Mouse (Mus musculus): ENCODE results near the gene Cebpg.

Cebpg gene

GRCm38 (mm10) chr7:35056436-35056864 is at the start of gene Cebpg:
Gene Cebpg, minus strand, starts transcription at chr7:35056573.
- peak; percentile 77 for DNase-seq (ENCODE audit: low read depth, low spot score)

GRCm38 (mm10) chr7:35099528-35099927 is 43.2 kb upstream of the Cebpg start:
- no peak for DNase-seq (ENCODE audit: low read depth, low spot score)

GRCm38 (mm10) chr7:35098777-35099176 is 42.4 kb upstream of the Cebpg start:
- no peak for DNase-seq (ENCODE audit: low read depth, low spot score)

GRCm38 (mm10) chr7:35094975-35095678 is 38.8 kb upstream of the Cebpg start:
- no peak for DNase-seq (ENCODE audit: low read depth, low spot score)

GRCm38 (mm10) chr7:35090550-35090949 is 34.2 kb upstream of the Cebpg start:
- DNase-seq (ENCODE audit: low read depth, low spot score): no peak

- DNase-seq (ENCODE audit: low read depth, low spot score): peak; percentile 50
Observed at GRCm38 (mm10) chr7:35086271-35086861, 30.0 kb upstream of the Cebpg start.

- no peak for DNase-seq (ENCODE audit: low read depth, low spot score)
Observed at GRCm38 (mm10) chr7:35084565-35085360, 28.4 kb upstream of the Cebpg start.

GRCm38 (mm10) chr7:35081406-35082104 is 25.2 kb upstream of the Cebpg start:
- no peak for DNase-seq (ENCODE audit: low read depth, low spot score)

- no peak for DNase-seq (ENCODE audit: low read depth, low spot score)
Observed at GRCm38 (mm10) chr7:35080843-35081338, 24.5 kb upstream of the Cebpg start.

- no peak for DNase-seq (ENCODE audit: low read depth, low spot score)
Observed at GRCm38 (mm10) chr7:35076645-35077044, 20.3 kb upstream of the Cebpg start.

- no peak for DNase-seq (ENCODE audit: low read depth, low spot score)
Observed at GRCm38 (mm10) chr7:35066640-35067212, 10.4 kb upstream of the Cebpg start.

GRCm38 (mm10) chr7:35065958-35066357 is 9.6 kb upstream of the Cebpg start:
- no peak for DNase-seq (ENCODE audit: low read depth, low spot score)

GRCm38 (mm10) chr7:35064286-35065258 is 8.2 kb upstream of the Cebpg start:
- no peak for DNase-seq (ENCODE audit: low read depth, low spot score)

GRCm38 (mm10) chr7:35059467-35059866 is 3.1 kb upstream of the Cebpg start:
- DNase-seq (ENCODE audit: low read depth, low spot score): no peak

GRCm38 (mm10) chr7:35058329-35058728 is 2.0 kb upstream of the Cebpg start:
- DNase-seq (ENCODE audit: low read depth, low spot score): no peak

GRCm38 (mm10) chr7:35057569-35057968 is 1.2 kb upstream of the Cebpg start:
- DNase-seq (ENCODE audit: low read depth, low spot score): no peak

GRCm38 (mm10) chr7:35056999-35057398 is 626 bp upstream of the Cebpg start:
- no peak for DNase-seq (ENCODE audit: low read depth, low spot score)

- no peak for DNase-seq (ENCODE audit: low read depth, low spot score)
Observed at GRCm38 (mm10) chr7:35055619-35056435, 546 bp downstream of the Cebpg start.

GRCm38 (mm10) chr7:35054977-35055618 is 1.3 kb downstream of the Cebpg start:
- no peak for DNase-seq (ENCODE audit: low read depth, low spot score)

Measured in brain, embryonic 18.5 days (tissue).